Mouse (Mus musculus) stomach, embryonic 15.5 days (tissue): ENCODE data around the gene Spin1. TPM values are rescaled to one million over a fixed set of nuclear protein-coding genes. Genes with fewer than 3 reads are reported as not detected.

Experiments used
- ATAC-seq: fragments of 200-750 bp; cut with Nextera tagmentation; 2 replicates; pipeline ENCODE4 v1.8.0; 2017; ENCODE audit warnings: low read depth, moderate number of reproducible peaks, moderate TSS enrichment; ENCODE audit not compliant: insufficient read depth, low FRiP score
- H3K27ac ChIP-seq: fragments of 300-500 bp; sonication (generic); 2 replicates; pipeline ENCODE4 v1.5.1; 2015; ENCODE audit warnings: mild to moderate bottlenecking, inconsistent platforms
- H3K27me3 ChIP-seq: fragments of 300-500 bp; sonication (generic); replicated peaks from 2 replicates; pipeline ENCODE4 v1.6.1; 2015; ENCODE audit warnings: inconsistent platforms
- H3K36me3 ChIP-seq: fragments of 300-500 bp; sonication (generic); 2 replicates; pipeline ENCODE4 v1.6.1; 2015; ENCODE audit warnings: inconsistent platforms
- H3K4me1 ChIP-seq: fragments of 300-500 bp; sonication (generic); 2 replicates; pipeline ENCODE4 v1.6.1; 2015; ENCODE audit warnings: inconsistent platforms
- H3K4me2 ChIP-seq: fragments of 300-500 bp; sonication (generic); 2 replicates; pipeline ENCODE4 v1.6.1; 2015; ENCODE audit warnings: mild to moderate bottlenecking, inconsistent platforms
- H3K4me3 ChIP-seq: fragments of 300-500 bp; sonication (generic); replicated peaks from 2 replicates; pipeline ENCODE4 v1.5.1; 2015; ENCODE audit warnings: inconsistent platforms
- H3K9ac ChIP-seq: fragments of 300-500 bp; sonication (generic); 2 replicates; pipeline ENCODE4 v1.6.1; 2015; ENCODE audit warnings: inconsistent platforms
- H3K9me3 ChIP-seq: fragments of 300-500 bp; sonication (generic); 2 replicates; pipeline ENCODE4 v1.6.1; 2016; ENCODE audit warnings: inconsistent platforms
- WGBS: fragments of 180-500 bp; shearing (Covaris S2); methylation state at CpG from one replicate; pipeline ENCODE4 v1.1.7; 2015; 5-methylcytosine and 5-hydroxymethylcytosine counted together
- polyA plus RNA-seq: library from polyadenylated mRNA; unstranded; fragments of >200 nt; fragmentation: Nextera tagmentation; extraction: Ambion mirVana; gene quantifications from 2 replicates; pipeline ENCODE4 v1.2.1, GENCODE M21; 2015

Gene Spin1
- polyA plus RNA-seq, 1 experiment from 2014 or later: 67.9 TPM

- Histone ChIP-seq H3K27me3 (no peaks in the 10 kb centered on the region), H3K36me3 (no peaks in the 10 kb centered on the region), H3K9me3 (no peaks in the 10 kb centered on the region), H3K27ac (no peak overlapping the region), H3K4me1 (no peaks in the 10 kb centered on the region), H3K4me3 (no peak overlapping the region), H3K4me2 (no peak overlapping the region), H3K9ac (no peak overlapping the region)
- no peak for ATAC-seq
- WGBS: 71% methylated on average over 3 of the region's 3 CpGs
Measured at GRCm38 (mm10) chr13:51184896-51185295, 84.2 kb downstream of the Spin1 start.

- Histone ChIP-seq H3K4me3 (no peak overlapping the region), H3K9ac (no peak overlapping the region), H3K4me2 (no peak overlapping the region), H3K27ac (no peak overlapping the region), H3K4me1 (no peaks in the 10 kb centered on the region), H3K9me3 (no peaks in the 10 kb centered on the region), H3K36me3 (no peaks in the 10 kb centered on the region), H3K27me3 (no peaks in the 10 kb centered on the region)
- WGBS: 67% methylated on average over 3 of the region's 3 CpGs
- ATAC-seq: no peak
Measured at GRCm38 (mm10) chr13:51190336-51190735, 89.7 kb downstream of the Spin1 start.

- no peak overlapping the region for H3K4me2 ChIP-seq
- no peak overlapping the region for H3K9ac ChIP-seq
- H3K4me1 ChIP-seq: no peaks in the 10 kb centered on the region
- H3K4me3 ChIP-seq: no peak overlapping the region
- 71% methylated on average over 6 of the region's 6 CpGs for WGBS
- H3K27me3 ChIP-seq: no peaks in the 10 kb centered on the region
- no peak overlapping the region for H3K27ac ChIP-seq
- ATAC-seq: no peak
- no peaks in the 10 kb centered on the region for H3K36me3 ChIP-seq
- H3K9me3 ChIP-seq: no peaks in the 10 kb centered on the region
Measured at GRCm38 (mm10) chr13:51191416-51192140, 90.9 kb downstream of the Spin1 start.

GRCm38 (mm10) chr13:51193893-51194292 is 93.2 kb downstream of the Spin1 start:
- Histone ChIP-seq H3K27me3 (no peaks in the 10 kb centered on the region), H3K9me3 (no peaks in the 10 kb centered on the region), H3K4me2 (no peak overlapping the region), H3K4me1 (no peaks in the 10 kb centered on the region), H3K9ac (no peak overlapping the region), H3K27ac (no peak overlapping the region), H3K4me3 (no peak overlapping the region), H3K36me3 (no peaks in the 10 kb centered on the region)
- no peak for ATAC-seq
- 83% methylated on average over 15 of the region's 15 CpGs for WGBS

GRCm38 (mm10) chr13:51197699-51198098 is 97.0 kb downstream of the Spin1 start:
- Histone ChIP-seq H3K27ac (peak overlapping the region; percentile 24; the same call in 1 of the 2 replicates), H3K36me3 (no peaks in the 10 kb centered on the region), H3K4me1 (no peaks in the 10 kb centered on the region), H3K4me3 (no peak overlapping the region), H3K9me3 (no peaks in the 10 kb centered on the region), H3K4me2 (no peak overlapping the region), H3K9ac (no peak overlapping the region), H3K27me3 (no peaks in the 10 kb centered on the region)
- no peak for ATAC-seq
- WGBS: 71% methylated on average over 3 of the region's 3 CpGs

- Histone ChIP-seq H3K4me2 (no peak overlapping the region), H3K27me3 (no peaks in the 10 kb centered on the region), H3K4me3 (no peak overlapping the region), H3K9me3 (no peaks in the 10 kb centered on the region), H3K36me3 (no peaks in the 10 kb centered on the region), H3K9ac (no peak overlapping the region), H3K27ac (peak overlapping the region; percentile 48), H3K4me1 (no peaks in the 10 kb centered on the region)
- no peak for ATAC-seq
- WGBS: 40% methylated on average over 5 of the region's 5 CpGs
Measured at GRCm38 (mm10) chr13:51198186-51198585, 97.5 kb downstream of the Spin1 start.

Other genes starting within 250 kb of the Spin1 start
- gene Nxnl2, start 70.1 kb downstream of the Spin1 start, polyA plus RNA-seq: 1.5 and 1.6 TPM in 2 replicates